Mouse (Mus musculus) inflammation-experienced regulatory T-cells, adult 16 weeks (primary cell): ENCODE measurements around the gene Paqr5. TPM values are rescaled to one million over a fixed set of nuclear protein-coding genes. Genes with fewer than 3 reads are reported as not detected.

ENCODE experiments used
- polyA plus RNA-seq: library from polyadenylated mRNA; unstranded; fragments of 100-300 nt; shearing (Covaris generic); gene quantifications from one replicate; pipeline ENCODE4 v1.2.1, GENCODE M21; 2017

Paqr5 gene
- 0.20 TPM for polyA plus RNA-seq

DNA sequence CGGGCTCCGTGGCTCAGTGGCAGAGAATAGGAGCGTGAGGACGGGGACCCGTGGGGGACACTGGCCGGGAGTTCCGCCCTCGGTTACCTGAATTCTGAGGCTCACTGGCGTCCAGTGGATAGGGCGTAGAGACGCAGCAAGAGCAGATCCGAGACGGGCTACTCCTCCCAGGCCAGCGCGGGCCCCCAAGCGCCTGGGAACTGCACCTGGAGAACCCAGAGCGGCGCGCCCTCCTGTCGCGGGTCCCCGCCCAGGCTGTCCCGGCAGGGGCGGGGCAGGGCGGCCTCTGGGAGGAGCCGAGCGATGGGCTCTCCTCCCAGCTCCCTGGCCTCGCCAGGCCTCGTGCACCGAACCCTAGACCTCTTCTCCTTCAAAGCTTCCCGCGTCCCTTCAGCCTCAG lies at the start of gene Paqr5:
Gene Paqr5, minus strand, starts transcription at position 257 of the 400 bp plus-strand sequence.

GRCm38 (mm10) chr9:61946623-61947401 lies 79.8 kb downstream of the Paqr5 start, which contains the start of gene Kif23:
TSS of gene Kif23 (minus strand) at chr9:61946774.

DNA sequence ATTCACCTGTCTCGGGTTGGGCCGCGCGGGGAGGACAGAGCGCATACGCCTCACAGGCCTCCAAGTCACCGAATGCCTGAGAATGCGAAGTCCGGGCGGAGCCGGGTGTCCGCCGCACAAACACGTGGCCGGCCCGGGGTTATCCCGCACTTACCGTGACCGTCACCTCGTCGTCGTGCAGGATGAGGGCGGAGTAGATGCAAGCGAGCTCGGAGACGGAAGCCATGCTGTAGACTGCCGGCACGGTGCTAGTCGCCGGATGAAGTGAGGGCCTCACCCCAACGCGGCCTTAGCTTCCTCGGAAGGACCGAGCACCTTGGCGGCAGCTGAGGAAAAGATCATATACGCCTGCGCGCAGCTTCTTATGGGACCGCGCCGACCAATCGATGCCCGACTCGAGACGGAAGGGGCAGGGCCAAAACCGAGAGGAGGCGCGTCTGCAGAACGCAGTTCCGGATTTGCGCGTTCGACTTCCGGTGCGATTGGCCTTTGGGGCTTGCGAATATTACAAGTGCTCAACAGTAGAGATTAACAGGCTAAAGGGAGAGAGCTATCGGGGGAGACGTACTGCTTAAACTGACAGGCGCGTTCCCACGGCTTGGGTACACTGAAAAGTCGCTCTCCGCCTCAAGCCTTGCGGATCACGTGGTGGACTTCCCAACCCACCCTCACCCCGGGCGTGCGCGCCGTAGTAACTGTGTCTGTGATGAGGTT lies 112.3 kb downstream of the Paqr5 start, which contains the start of gene Rplp1:
Gene Rplp1, minus strand, starts transcription at position 340 of the 714 bp plus-strand sequence.

Other genes starting within 250 kb of the Paqr5 start
- gene Rplp1, start 112.3 kb downstream of the Paqr5 start, polyA plus RNA-seq = 1,506 TPM
- 15.5 TPM for gene Kif23, start 80.1 kb downstream of the Paqr5 start, polyA plus RNA-seq
- 10.0 TPM for gene Glce, start 95.8 kb upstream of the Paqr5 start, polyA plus RNA-seq